Mouse (Mus musculus): ENCODE measurements around the gene Dph1. TPM values are rescaled to one million over a fixed set of nuclear protein-coding genes. Genes with fewer than 3 reads are reported as not detected.

Gene Dph1
- polyA plus RNA-seq, 1 experiment from 2014 or later: 20.5 TPM

DNA sequence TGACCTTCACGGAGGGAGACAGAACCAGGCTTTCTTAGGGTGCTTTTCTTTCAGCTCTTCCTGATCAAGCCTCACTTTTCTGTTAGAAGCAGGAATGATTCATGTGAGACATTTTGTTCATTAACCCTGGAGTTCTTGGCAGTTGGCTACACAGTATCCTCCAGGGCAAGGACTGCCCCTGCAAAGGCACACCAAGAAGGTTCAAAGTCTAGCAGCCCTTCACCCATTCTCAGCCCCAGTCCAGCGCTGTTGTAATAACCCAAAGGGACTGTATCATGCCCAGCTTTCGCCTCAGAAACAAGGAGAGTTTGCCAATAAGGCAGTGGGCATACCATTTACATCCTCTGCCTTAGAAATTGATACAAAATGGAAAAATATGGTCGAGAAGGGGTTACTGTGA, 55.7 kb downstream of the Dph1 start:
- H3K27me3 ChIP-seq (replicated peaks): no peaks in the 10 kb centered on the region
- no peaks in the 10 kb centered on the region for H3K36me3 ChIP-seq
- ATAC-seq: no peak
- 73% methylated on average over 4 of the region's 4 CpGs for WGBS (ENCODE audit: insufficient replicate concordance)
- no peak overlapping the region for H3K4me3 ChIP-seq
- H3K9ac ChIP-seq: no peak overlapping the region
- peaks cover 42% of the 10 kb centered on the region for H3K4me1 ChIP-seq
- no peaks in the 10 kb centered on the region for H3K9me3 ChIP-seq (replicated peaks)
- H3K27ac ChIP-seq: no peak overlapping the region
- H3K4me2 ChIP-seq: no peak overlapping the region

- Histone ChIP-seq H3K27ac (peak overlapping the region; percentile 8; the same call in 1 of the 2 replicates), H3K4me3 (no peak overlapping the region)
Measured at GRCm38 (mm10) chr11:75134485-75135068, 56.5 kb downstream of the Dph1 start.

GRCm38 (mm10) chr11:75133951-75134350, 57.1 kb downstream of the Dph1 start:
- Histone ChIP-seq H3K9ac (no peak overlapping the region), H3K27ac (no peak overlapping the region; the same call in 1 of the 2 replicates), H3K4me1 (peaks cover 28% of the 10 kb centered on the region), H3K4me2 (no peak overlapping the region), H3K9me3 (replicated peaks) (no peaks in the 10 kb centered on the region), H3K36me3 (no peaks in the 10 kb centered on the region), H3K4me3 (no peak overlapping the region), H3K27me3 (replicated peaks) (no peaks in the 10 kb centered on the region)
- no peak for ATAC-seq
- WGBS (ENCODE audit: insufficient replicate concordance): 43% methylated on average over 2 of the region's 2 CpGs

More at GRCm38 (mm10) chr11:75134485-75135068, 56.5 kb downstream of the Dph1 start:
- peaks cover 34% of the 10 kb centered on the region for H3K4me1 ChIP-seq
- no peaks in the 10 kb centered on the region for H3K27me3 ChIP-seq (replicated peaks)
- H3K9me3 ChIP-seq (replicated peaks): no peaks in the 10 kb centered on the region
- ATAC-seq: no peak
- H3K4me2 ChIP-seq: no peak overlapping the region
- H3K9ac ChIP-seq: no peak overlapping the region
- WGBS (ENCODE audit: insufficient replicate concordance): 72% methylated on average over 5 of the region's 5 CpGs
- H3K36me3 ChIP-seq: no peaks in the 10 kb centered on the region

GRCm38 (mm10) chr11:75133391-75133790, 57.6 kb downstream of the Dph1 start:
- Histone ChIP-seq H3K27ac (no peak overlapping the region), H3K27me3 (replicated peaks) (no peaks in the 10 kb centered on the region), H3K4me2 (no peak overlapping the region), H3K4me1 (peaks cover 22% of the 10 kb centered on the region), H3K9ac (no peak overlapping the region), H3K9me3 (replicated peaks) (no peaks in the 10 kb centered on the region), H3K36me3 (no peaks in the 10 kb centered on the region), H3K4me3 (no peak overlapping the region)
- ATAC-seq: no peak
- 82% methylated on average over 5 of the region's 5 CpGs for WGBS (ENCODE audit: insufficient replicate concordance)

DNA sequence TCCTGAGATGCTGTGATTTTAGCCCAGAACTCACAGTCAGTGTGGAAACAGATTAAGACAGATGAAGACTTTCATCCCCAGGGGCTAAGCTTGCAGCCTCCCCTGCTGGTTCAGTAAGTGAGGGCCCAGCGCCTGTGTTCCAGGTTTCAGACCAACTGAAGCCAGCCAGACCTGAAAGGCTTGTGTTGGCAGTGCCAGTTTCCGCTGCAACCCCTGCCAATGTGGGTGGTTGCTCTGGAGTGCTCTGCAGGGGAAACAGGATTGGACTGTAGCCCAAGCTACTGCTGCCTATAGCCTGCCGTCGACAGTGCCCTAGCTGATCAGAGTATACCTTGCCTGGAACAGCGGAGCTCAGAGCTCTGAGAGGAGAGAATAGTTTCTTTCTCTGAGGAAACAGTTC, 58.8 kb downstream of the Dph1 start:
- WGBS (ENCODE audit: insufficient replicate concordance): 89% methylated on average over 5 of the region's 5 CpGs
- ATAC-seq: no peak
- Histone ChIP-seq H3K27ac (no peak overlapping the region), H3K4me2 (no peak overlapping the region), H3K27me3 (replicated peaks) (no peaks in the 10 kb centered on the region), H3K4me1 (peaks cover 13% of the 10 kb centered on the region), H3K9me3 (replicated peaks) (no peaks in the 10 kb centered on the region), H3K4me3 (no peak overlapping the region), H3K36me3 (no peaks in the 10 kb centered on the region), H3K9ac (no peak overlapping the region)

DNA sequence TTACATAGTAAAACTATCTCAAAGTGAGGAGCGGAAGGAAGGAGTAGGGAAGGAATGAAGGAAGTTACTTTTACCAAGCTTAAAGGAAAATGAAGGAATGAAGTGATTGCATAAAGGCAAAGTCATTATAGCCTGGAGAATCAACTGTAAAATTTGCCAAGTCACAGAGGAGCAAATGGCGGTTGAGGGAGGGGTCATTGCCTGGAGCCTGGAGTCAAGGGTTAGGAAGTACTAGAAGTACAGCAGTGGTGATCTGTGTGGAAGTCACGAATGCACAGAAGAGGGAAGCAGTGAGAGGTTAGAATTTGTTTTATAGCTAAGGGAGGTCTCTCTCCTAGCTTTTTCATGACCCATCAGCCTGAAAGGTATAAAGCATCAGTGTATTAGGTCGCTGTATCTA, 59.7 kb downstream of the Dph1 start:
- Histone ChIP-seq H3K9me3 (replicated peaks) (no peaks in the 10 kb centered on the region), H3K27me3 (replicated peaks) (no peaks in the 10 kb centered on the region), H3K4me1 (peaks cover 4% of the 10 kb centered on the region; the same call in 1 of the 2 replicates), H3K27ac (no peak overlapping the region), H3K36me3 (no peaks in the 10 kb centered on the region), H3K4me3 (no peak overlapping the region), H3K9ac (no peak overlapping the region), H3K4me2 (no peak overlapping the region)
- ATAC-seq: no peak
- 63% methylated on average over 4 of the region's 4 CpGs for WGBS (ENCODE audit: insufficient replicate concordance)

GRCm38 (mm10) chr11:75129481-75129880, 61.6 kb downstream of the Dph1 start:
- no peak for ATAC-seq
- Histone ChIP-seq H3K9ac (no peak overlapping the region), H3K4me1 (peaks cover 3% of the 10 kb centered on the region; the same call in 1 of the 2 replicates)

More at GRCm38 (mm10) chr11:75129481-75129880, 61.6 kb downstream of the Dph1 start:
- no peaks in the 10 kb centered on the region for H3K9me3 ChIP-seq (replicated peaks)
- no peak overlapping the region for H3K4me2 ChIP-seq
- no peak overlapping the region for H3K4me3 ChIP-seq
- H3K27ac ChIP-seq: no peak overlapping the region
- H3K36me3 ChIP-seq: no peaks in the 10 kb centered on the region
- WGBS (ENCODE audit: insufficient replicate concordance): 85% methylated on average over 6 of the region's 6 CpGs
- no peaks in the 10 kb centered on the region for H3K27me3 ChIP-seq (replicated peaks)

MicroRNAs encoded within 50 kb of the gene (microRNA counts, 519-probe panel; counts per million panel counts)
- microRNA mmu-miR-132: 1,540 counts per million, percentile 71 among the panel's probes with 10 or more counts
- 582 counts per million, percentile 70 among the panel's probes with 10 or more counts for microRNA mmu-miR-212

Small RNA genes lying within 50 kb of the gene (microRNA-seq; reads per million reads assigned to microRNA genes)
- 164 reads per million, percentile 54 among the genes with 10 or more reads in this experiment for gene Mir132
- 24.6 reads per million, percentile 33 among the genes with 10 or more reads in this experiment for gene Mir212

Other genes starting within 250 kb of the Dph1 start
- gene Hic1, start 21.7 kb downstream of the Dph1 start, polyA plus RNA-seq (2016; fragmentation: Nextera tagmentation; extraction: Ambion mirVana): 4.6 and 5.8 TPM in 2 replicates
- gene Ovca2, start 12.4 kb downstream of the Dph1 start, polyA plus RNA-seq (2016; fragmentation: Nextera tagmentation; extraction: Ambion mirVana): 17.6 and 17.9 TPM in 2 replicates
- 1.2 and 1.3 TPM in 2 replicates for gene Rtn4rl1, start 2.5 kb upstream of the Dph1 start, polyA plus RNA-seq (2016; fragmentation: Nextera tagmentation; extraction: Ambion mirVana)
- 143 and 149 TPM in 2 replicates for gene Rpa1, start 157.1 kb upstream of the Dph1 start, polyA plus RNA-seq (2016; fragmentation: Nextera tagmentation; extraction: Ambion mirVana)
- gene Smyd4, start 157.2 kb upstream of the Dph1 start, polyA plus RNA-seq (2016; fragmentation: Nextera tagmentation; extraction: Ambion mirVana): 6.9 and 8.6 TPM in 2 replicates
- gene Serpinf1, start 231.5 kb upstream of the Dph1 start, polyA plus RNA-seq (2016; fragmentation: Nextera tagmentation; extraction: Ambion mirVana): 158 and 172 TPM in 2 replicates
- 351 and 375 TPM in 2 replicates for gene Serpinf2, start 248.3 kb upstream of the Dph1 start, polyA plus RNA-seq (2016; fragmentation: Nextera tagmentation; extraction: Ambion mirVana)